Mouse (Mus musculus): ENCODE measurements around the gene Lrrc42. TPM values are rescaled to one million over a fixed set of nuclear protein-coding genes. Genes with fewer than 3 reads are reported as not detected.

Gene Lrrc42
- polyA plus RNA-seq, 1 experiment from 2014 or later, result 50.7 TPM

- H3K27me3 ChIP-seq (ENCODE audit: control insufficient read depth, insufficient read depth, low read length), result no peaks in the 10 kb centered on the region
- H3K4me1 ChIP-seq (ENCODE audit: control insufficient read depth, insufficient read depth, low read length), result no peaks in the 10 kb centered on the region
- DNase-seq, result no peak
- H3K4me2 ChIP-seq (ENCODE audit: low read length), result no peak overlapping the region
- H3K27ac ChIP-seq (replicated peaks; ENCODE audit: low read depth, low read length), result no peak overlapping the region
- no peak overlapping the region for H3K9ac ChIP-seq (replicated peaks; ENCODE audit: low read length)
- H3K9me3 ChIP-seq (ENCODE audit: control insufficient read depth, low read length), result peaks cover 2% of the 10 kb centered on the region; the same call in 1 of the 2 replicates
- 0 out of 2 replicates have a peak, but pooled peaks cover 2% of the 10 kb centered on the region for H3K36me3 ChIP-seq (ENCODE audit: control insufficient read depth, insufficient read depth, low read length)
- no peak overlapping the region for H3K4me3 ChIP-seq (replicated peaks; ENCODE audit: low read depth, low read length)
- WGBS, result 78% methylated on average over 4 of the region's 4 CpGs
- no peak for ATAC-seq (ENCODE audit: low FRiP score, low TSS enrichment)
These were observed 6.7 kb upstream of the Lrrc42 start for GRCm38 (mm10) chr4:107260001-107260400.

GRCm38 (mm10) chr4:107254414-107254813, 1.1 kb upstream of the Lrrc42 start:
- peaks cover 2% of the 10 kb centered on the region; the same call in 1 of the 2 replicates for H3K4me1 ChIP-seq (ENCODE audit: control insufficient read depth, insufficient read depth, low read length)
- no peak for ATAC-seq (ENCODE audit: low FRiP score, low TSS enrichment)
- H3K36me3 ChIP-seq (ENCODE audit: control insufficient read depth, insufficient read depth, low read length), result no peaks in the 10 kb centered on the region
- peak overlapping the region; percentile 82 for H3K9ac ChIP-seq (replicated peaks; ENCODE audit: low read length)
- peak overlapping the region; percentile 81 for H3K4me3 ChIP-seq (replicated peaks; ENCODE audit: low read depth, low read length)
- no peaks in the 10 kb centered on the region for H3K27me3 ChIP-seq (ENCODE audit: control insufficient read depth, insufficient read depth, low read length)
- H3K4me2 ChIP-seq (ENCODE audit: low read length), result peak overlapping the region; percentile 71
- peak overlapping the region; percentile 82 for H3K27ac ChIP-seq (replicated peaks; ENCODE audit: low read depth, low read length)
- 12% methylated on average over 3 of the region's 3 CpGs for WGBS
- H3K9me3 ChIP-seq (ENCODE audit: control insufficient read depth, low read length), result no peaks in the 10 kb centered on the region
- DNase-seq, result peak; percentile 53

GRCm38 (mm10) chr4:107252522-107252921, 810 bp downstream of the Lrrc42 start:
- ATAC-seq (ENCODE audit: low FRiP score, low TSS enrichment), result no peak

GRCm38 (mm10) chr4:107250494-107250893, 2.8 kb downstream of the Lrrc42 start:
- no peaks in the 10 kb centered on the region for H3K9me3 ChIP-seq (ENCODE audit: control insufficient read depth, low read length)
- peak; percentile 82 for DNase-seq
- 21% methylated on average over 4 of the region's 4 CpGs for WGBS
- 0 out of 2 replicates have a peak, but pooled peaks cover 4% of the 10 kb centered on the region for H3K36me3 ChIP-seq (ENCODE audit: control insufficient read depth, insufficient read depth, low read length)
- H3K27ac ChIP-seq (replicated peaks; ENCODE audit: low read depth, low read length), result no peak overlapping the region
- no peak overlapping the region for H3K4me3 ChIP-seq (replicated peaks; ENCODE audit: low read depth, low read length)
- H3K4me1 ChIP-seq (ENCODE audit: control insufficient read depth, insufficient read depth, low read length), result peaks cover 3% of the 10 kb centered on the region; the same call in 1 of the 2 replicates
- no peaks in the 10 kb centered on the region for H3K27me3 ChIP-seq (ENCODE audit: control insufficient read depth, insufficient read depth, low read length)
- no peak overlapping the region for H3K9ac ChIP-seq (replicated peaks; ENCODE audit: low read length)
- ATAC-seq (ENCODE audit: low FRiP score, low TSS enrichment), result no peak
- no peak overlapping the region for H3K4me2 ChIP-seq (ENCODE audit: low read length)

More at GRCm38 (mm10) chr4:107252522-107252921, 810 bp downstream of the Lrrc42 start:
- H3K9ac ChIP-seq (replicated peaks; ENCODE audit: low read length), result peak overlapping the region; percentile 82
- H3K4me3 ChIP-seq (replicated peaks; ENCODE audit: low read depth, low read length), result peak overlapping the region; percentile 81
- H3K4me1 ChIP-seq (ENCODE audit: control insufficient read depth, insufficient read depth, low read length), result peaks cover 3% of the 10 kb centered on the region; the same call in 1 of the 2 replicates
- no peaks in the 10 kb centered on the region for H3K36me3 ChIP-seq (ENCODE audit: control insufficient read depth, insufficient read depth, low read length)
- DNase-seq, result peak; percentile 18
- no peaks in the 10 kb centered on the region for H3K9me3 ChIP-seq (ENCODE audit: control insufficient read depth, low read length)
- H3K4me2 ChIP-seq (ENCODE audit: low read length), result peak overlapping the region; percentile 71
- no peaks in the 10 kb centered on the region for H3K27me3 ChIP-seq (ENCODE audit: control insufficient read depth, insufficient read depth, low read length)
- H3K27ac ChIP-seq (replicated peaks; ENCODE audit: low read depth, low read length), result no peak overlapping the region; the same call in 1 of the 2 replicates
- WGBS, result under 1% methylated on average over 11 of the region's 11 CpGs

- Histone ChIP-seq H3K9me3 (ENCODE audit: control insufficient read depth, low read length) (no peaks in the 10 kb centered on the region), H3K4me3 (replicated peaks; ENCODE audit: low read depth, low read length) (no peak overlapping the region), H3K9ac (replicated peaks; ENCODE audit: low read length) (no peak overlapping the region), H3K4me1 (ENCODE audit: control insufficient read depth, insufficient read depth, low read length) (peaks cover 3% of the 10 kb centered on the region; the same call in 1 of the 2 replicates), H3K4me2 (ENCODE audit: low read length) (no peak overlapping the region), H3K27me3 (ENCODE audit: control insufficient read depth, insufficient read depth, low read length) (no peaks in the 10 kb centered on the region), H3K27ac (replicated peaks; ENCODE audit: low read depth, low read length) (no peak overlapping the region), H3K36me3 (ENCODE audit: control insufficient read depth, insufficient read depth, low read length) (peaks cover 11% of the 10 kb centered on the region; the same call in 1 of the 2 replicates)
- DNase-seq (no peak), ATAC-seq (ENCODE audit: low FRiP score, low TSS enrichment) (no peak)
- 37% methylated on average over 2 of the region's 2 CpGs for WGBS
These were observed 3.9 kb downstream of the Lrrc42 start for GRCm38 (mm10) chr4:107249471-107249870.

- no peaks in the 10 kb centered on the region for H3K27me3 ChIP-seq (ENCODE audit: control insufficient read depth, insufficient read depth, low read length)
- no peak overlapping the region for H3K9ac ChIP-seq (replicated peaks; ENCODE audit: low read length)
- H3K4me3 ChIP-seq (replicated peaks; ENCODE audit: low read depth, low read length), result no peak overlapping the region
- H3K36me3 ChIP-seq (ENCODE audit: control insufficient read depth, insufficient read depth, low read length), result peaks cover 13% of the 10 kb centered on the region; the same call in 1 of the 2 replicates
- 90% methylated on average over 3 of the region's 3 CpGs for WGBS
- ATAC-seq (ENCODE audit: low FRiP score, low TSS enrichment) (no peak), DNase-seq (no peak)
- no peak overlapping the region for H3K27ac ChIP-seq (replicated peaks; ENCODE audit: low read depth, low read length)
- no peaks in the 10 kb centered on the region for H3K9me3 ChIP-seq (ENCODE audit: control insufficient read depth, low read length)
- no peak overlapping the region for H3K4me2 ChIP-seq (ENCODE audit: low read length)
- peaks cover 3% of the 10 kb centered on the region; the same call in 1 of the 2 replicates for H3K4me1 ChIP-seq (ENCODE audit: control insufficient read depth, insufficient read depth, low read length)
These were observed 5.3 kb downstream of the Lrrc42 start for GRCm38 (mm10) chr4:107248061-107248460.

GRCm38 (mm10) chr4:107247110-107247509, 6.2 kb downstream of the Lrrc42 start:
- Histone ChIP-seq H3K36me3 (ENCODE audit: control insufficient read depth, insufficient read depth, low read length) (peaks cover 17% of the 10 kb centered on the region), H3K4me3 (replicated peaks; ENCODE audit: low read depth, low read length) (no peak overlapping the region), H3K4me1 (ENCODE audit: control insufficient read depth, insufficient read depth, low read length) (peaks cover 3% of the 10 kb centered on the region; the same call in 1 of the 2 replicates), H3K27ac (replicated peaks; ENCODE audit: low read depth, low read length) (no peak overlapping the region), H3K4me2 (ENCODE audit: low read length) (no peak overlapping the region), H3K9me3 (ENCODE audit: control insufficient read depth, low read length) (no peaks in the 10 kb centered on the region), H3K9ac (replicated peaks; ENCODE audit: low read length) (no peak overlapping the region), H3K27me3 (ENCODE audit: control insufficient read depth, insufficient read depth, low read length) (no peaks in the 10 kb centered on the region)
- DNase-seq, result no peak
- WGBS, result 83% methylated on average over 9 of the region's 9 CpGs
- ATAC-seq (ENCODE audit: low FRiP score, low TSS enrichment), result no peak

GRCm38 (mm10) chr4:107246040-107246439, 7.3 kb downstream of the Lrrc42 start:
- peaks cover 3% of the 10 kb centered on the region; the same call in 1 of the 2 replicates for H3K4me1 ChIP-seq (ENCODE audit: control insufficient read depth, insufficient read depth, low read length)
- DNase-seq (no peak), ATAC-seq (ENCODE audit: low FRiP score, low TSS enrichment) (no peak)
- no peak overlapping the region for H3K27ac ChIP-seq (replicated peaks; ENCODE audit: low read depth, low read length)
- 89% methylated on average over 1 of the region's 1 CpGs for WGBS
- H3K36me3 ChIP-seq (ENCODE audit: control insufficient read depth, insufficient read depth, low read length), result peaks cover 17% of the 10 kb centered on the region
- no peaks in the 10 kb centered on the region for H3K9me3 ChIP-seq (ENCODE audit: control insufficient read depth, low read length)
- no peak overlapping the region for H3K4me3 ChIP-seq (replicated peaks; ENCODE audit: low read depth, low read length)
- no peak overlapping the region for H3K9ac ChIP-seq (replicated peaks; ENCODE audit: low read length)
- H3K27me3 ChIP-seq (ENCODE audit: control insufficient read depth, insufficient read depth, low read length), result no peaks in the 10 kb centered on the region
- no peak overlapping the region for H3K4me2 ChIP-seq (ENCODE audit: low read length)

GRCm38 (mm10) chr4:107245368-107245767, 8.0 kb downstream of the Lrrc42 start:
- 65% methylated on average over 2 of the region's 2 CpGs for WGBS
- no peaks in the 10 kb centered on the region for H3K9me3 ChIP-seq (ENCODE audit: control insufficient read depth, low read length)
- H3K27ac ChIP-seq (replicated peaks; ENCODE audit: low read depth, low read length), result no peak overlapping the region
- DNase-seq (no peak), ATAC-seq (ENCODE audit: low FRiP score, low TSS enrichment) (no peak)
- no peak overlapping the region for H3K4me2 ChIP-seq (ENCODE audit: low read length)
- no peak overlapping the region for H3K9ac ChIP-seq (replicated peaks; ENCODE audit: low read length)
- H3K4me1 ChIP-seq (ENCODE audit: control insufficient read depth, insufficient read depth, low read length), result peaks cover 3% of the 10 kb centered on the region; the same call in 1 of the 2 replicates
- no peak overlapping the region for H3K4me3 ChIP-seq (replicated peaks; ENCODE audit: low read depth, low read length)
- no peaks in the 10 kb centered on the region for H3K27me3 ChIP-seq (ENCODE audit: control insufficient read depth, insufficient read depth, low read length)
- H3K36me3 ChIP-seq (ENCODE audit: control insufficient read depth, insufficient read depth, low read length), result peaks cover 22% of the 10 kb centered on the region
